Mouse (Mus musculus): ENCODE measurements around the gene St8sia4. TPM values are rescaled to one million over a fixed set of nuclear protein-coding genes. Genes with fewer than 3 reads are reported as not detected.

Gene St8sia4
- total and polyA plus RNA-seq, 3 experiments, result 0.81 to 1.3 TPM; not detected in 1

- DNase-seq (ENCODE audit: low read depth, low spot score), result no peak
- H3K79me2 ChIP-seq (ENCODE audit: control insufficient read depth, insufficient read depth, low read length, poor library complexity), result no peaks in the 10 kb centered on the region
- H3K4me3 ChIP-seq (ENCODE audit: control insufficient read depth in 1 of 2, insufficient read depth in 1 of 2, low read depth in 2 of 2, low read length in 2 of 2), result no peak overlapping the region
- no peaks in the 10 kb centered on the region for H3K27me3 ChIP-seq (ENCODE audit: control insufficient read depth in 1 of 2, insufficient read depth in 2 of 2, low read length in 2 of 2)
- H3K9ac ChIP-seq (ENCODE audit: control insufficient read depth, low read depth, low read length, poor library complexity, severe bottlenecking), result no peak overlapping the region
- peaks cover 0 to 12% of the 10 kb centered on the region in 2 experiments; a peak in 2 of 4 replicates for H3K36me3 ChIP-seq (ENCODE audit: control insufficient read depth in 1 of 2, insufficient read depth in 2 of 2, low read length in 2 of 2)
- no peak overlapping the region for H3K27ac ChIP-seq (ENCODE audit: control insufficient read depth, low read depth, low read length)
- TF ChIP-seq TBP (IDR thresholded peaks at IDR 0.05; ENCODE audit: low read depth, low read length) (no peak), POLR2AphosphoS2 (IDR thresholded peaks at IDR 0.05; ENCODE audit: low read length) (no peak), TAL1 (IDR thresholded peaks at IDR 0.05; ENCODE audit: low read length) (no peak), ZC3H11A (IDR thresholded peaks at IDR 0.05; ENCODE audit: low read depth, low read length) (no peak)
- H3K9me3 ChIP-seq (replicated peaks; ENCODE audit: insufficient read depth, low read length), result no peaks in the 10 kb centered on the region
- H3K4me1 ChIP-seq (ENCODE audit: control insufficient read depth in 1 of 2, insufficient read depth in 2 of 2, low read length in 2 of 2), result peaks cover 2% of the 10 kb centered on the region in 2 experiments; a peak in 1 of 4 replicates
Measured at GRCm38 (mm10) chr1:95657051-95657668, 10.2 kb downstream of the St8sia4 start.

- no peak overlapping the region for H3K9ac ChIP-seq (ENCODE audit: control insufficient read depth, low read depth, low read length, poor library complexity, severe bottlenecking)
- TF ChIP-seq POLR2A (IDR thresholded peaks at IDR 0.05; ENCODE audit: control insufficient read depth in 1 of 2, insufficient read depth in 1 of 2, low read depth in 1 of 2, low read length in 2 of 2, poor library complexity in 1 of 2), result no peak
- TF ChIP-seq NRF1 (IDR thresholded peaks at IDR 0.05; ENCODE audit: insufficient read depth, low read depth, low read length, poor library complexity, severe bottlenecking), result no peak
- TF ChIP-seq HCFC1 (IDR thresholded peaks at IDR 0.05; ENCODE audit: low read depth, low read length), result no peak
- TF ChIP-seq ZNF384 (IDR thresholded peaks at IDR 0.05; ENCODE audit: low read depth, low read length), result no peak
- no peak for TF ChIP-seq GATA1 (IDR thresholded peaks at IDR 0.05; ENCODE audit: low read depth, low read length)
- no peak for TF ChIP-seq KAT2A (conservative IDR thresholded peaks at IDR 0.05; ENCODE audit: low read depth, low read length)
- H3K79me2 ChIP-seq (ENCODE audit: control insufficient read depth, insufficient read depth, low read length, poor library complexity), result no peaks in the 10 kb centered on the region
- no peaks in the 10 kb centered on the region for H3K27me3 ChIP-seq (ENCODE audit: control insufficient read depth in 1 of 2, insufficient read depth in 2 of 2, low read length in 2 of 2)
- no peaks in the 10 kb centered on the region for H3K9me3 ChIP-seq (replicated peaks; ENCODE audit: insufficient read depth, low read length)
- DNase-seq (ENCODE audit: low read depth, low spot score), result no peak
- H3K4me1 ChIP-seq (ENCODE audit: control insufficient read depth in 1 of 2, insufficient read depth in 2 of 2, low read length in 2 of 2), result no peaks in the 10 kb centered on the region
- no peaks in the 10 kb centered on the region; a peak in 1 of 4 replicates for H3K36me3 ChIP-seq (ENCODE audit: control insufficient read depth in 1 of 2, insufficient read depth in 2 of 2, low read length in 2 of 2)
- no peak overlapping the region for H3K4me3 ChIP-seq (ENCODE audit: control insufficient read depth in 1 of 2, insufficient read depth in 1 of 2, low read depth in 2 of 2, low read length in 2 of 2)
- H3K27ac ChIP-seq (ENCODE audit: control insufficient read depth, low read depth, low read length), result no peak overlapping the region
Measured at GRCm38 (mm10) chr1:95655564-95655963, 11.8 kb downstream of the St8sia4 start.

GRCm38 (mm10) chr1:95653445-95653844 lies 13.9 kb downstream of the St8sia4 start:
- TF ChIP-seq JUND (IDR thresholded peaks at IDR 0.05; ENCODE audit: low read depth, low read length) (no peak), GABPA (IDR thresholded peaks at IDR 0.05; ENCODE audit: low read depth, low read length) (no peak), RCOR1 (IDR thresholded peaks at IDR 0.05; ENCODE audit: low read depth, low read length) (no peak), UBTF (IDR thresholded peaks at IDR 0.05; ENCODE audit: borderline replicate concordance, insufficient read depth, low read depth, low read length) (no peak), TBP (IDR thresholded peaks at IDR 0.05; ENCODE audit: low read depth, low read length) (no peak), NELFE (IDR thresholded peaks at IDR 0.05; ENCODE audit: low read depth, low read length) (no peak), USF2 (IDR thresholded peaks at IDR 0.05; ENCODE audit: borderline replicate concordance in 1 of 2, insufficient read depth in 1 of 2, low read depth in 1 of 2, low read length in 2 of 2) (no peak), MEF2A (IDR thresholded peaks at IDR 0.05; ENCODE audit: extremely low read depth, insufficient replicate concordance, low read depth, low read length, poor library complexity, severe bottlenecking) (no peak), MYB (IDR thresholded peaks at IDR 0.05; ENCODE audit: low read depth, low read length) (no peak), EP300 (IDR thresholded peaks at IDR 0.05; ENCODE audit: low read depth in 1 of 2, low read length in 2 of 2) (no peak), USF1 (IDR thresholded peaks at IDR 0.05; ENCODE audit: low read depth, low read length) (no peak)
- H3K4me1 ChIP-seq (ENCODE audit: control insufficient read depth in 1 of 2, insufficient read depth in 2 of 2, low read length in 2 of 2), result no peaks in the 10 kb centered on the region
- H3K27ac ChIP-seq (ENCODE audit: control insufficient read depth, low read depth, low read length), result no peak overlapping the region
- H3K9ac ChIP-seq (ENCODE audit: control insufficient read depth, low read depth, low read length, poor library complexity, severe bottlenecking), result no peak overlapping the region
- H3K4me3 ChIP-seq (ENCODE audit: control insufficient read depth in 1 of 2, insufficient read depth in 1 of 2, low read depth in 2 of 2, low read length in 2 of 2), result no peak overlapping the region
- H3K27me3 ChIP-seq (ENCODE audit: control insufficient read depth in 1 of 2, insufficient read depth in 2 of 2, low read length in 2 of 2), result no peaks in the 10 kb centered on the region
- H3K36me3 ChIP-seq (ENCODE audit: control insufficient read depth in 1 of 2, insufficient read depth in 2 of 2, low read length in 2 of 2), result no peaks in the 10 kb centered on the region
- no peaks in the 10 kb centered on the region for H3K9me3 ChIP-seq (replicated peaks; ENCODE audit: insufficient read depth, low read length)
- H3K79me2 ChIP-seq (ENCODE audit: control insufficient read depth, insufficient read depth, low read length, poor library complexity), result no peaks in the 10 kb centered on the region
- no peak for DNase-seq (ENCODE audit: low read depth, low spot score)

Data from MEL (cell line).